Mouse (Mus musculus): ENCODE data around the gene Med10.

- TF ChIP-seq CTCF (IDR thresholded peaks at IDR 0.05; ENCODE audit: control insufficient read depth, insufficient read depth, insufficient read length) (no peak), USF1 (IDR thresholded peaks at IDR 0.05; ENCODE audit: low read depth) (no peak), MAX (IDR thresholded peaks at IDR 0.05) (no peak), MYOD1 (IDR thresholded peaks at IDR 0.05; ENCODE audit: control insufficient read depth, insufficient read length, low read depth) (no peak), MYOG (IDR thresholded peaks at IDR 0.05; ENCODE audit: control insufficient read depth, extremely low read depth, insufficient read length) (no peak), FOSL1 (IDR thresholded peaks at IDR 0.05; ENCODE audit: insufficient read depth, low read length, poor library complexity, severe bottlenecking) (no peak)
Observed at GRCm38 (mm10) chr13:69761393-69761792, 40.8 kb upstream of the Med10 start.

All from C2C12 (cell line).